Mouse (Mus musculus): ENCODE results near the gene Tmem19.

GRCm38 (mm10) chr10:115391076-115391475 lies 28.8 kb upstream of the Tmem19 start:
- TF ChIP-seq CTCF (IDR thresholded peaks at IDR 0.05; ENCODE audit: borderline replicate concordance, control insufficient read depth, extremely low read depth, insufficient read depth, low read length, poor library complexity) (no peak), POLR2A (IDR thresholded peaks at IDR 0.05; ENCODE audit: control insufficient read depth, extremely low read depth, insufficient read depth, low read length, poor library complexity) (no peak)

Measured in thymus, adult 2 months (tissue).